Mouse (Mus musculus): ENCODE data around the gene Prkcd. TPM values are rescaled to one million over a fixed set of nuclear protein-coding genes. Genes with fewer than 3 reads are reported as not detected.

Prkcd gene
- polyA plus RNA-seq, 1 experiment = 23.6 TPM

- Histone ChIP-seq H3K27me3 (ENCODE audit: control insufficient read depth, insufficient read depth, insufficient read length) (no peaks in the 10 kb centered on the region), H3K36me3 (ENCODE audit: control insufficient read depth, insufficient read depth) (no peaks in the 10 kb centered on the region), H3K4me2 (ENCODE audit: low read depth) (no peak overlapping the region), H3K4me3 (no peak overlapping the region), H3K79me2 (ENCODE audit: control insufficient read depth, insufficient read depth) (no peaks in the 10 kb centered on the region), H3ac (ENCODE audit: control insufficient read depth, insufficient read length) (no peak overlapping the region)
- TF ChIP-seq TCF3 (IDR thresholded peaks at IDR 0.05; ENCODE audit: insufficient read length, low read depth) (no peak), E2F4 (IDR thresholded peaks at IDR 0.05; ENCODE audit: insufficient read depth) (no peak), MYOD1 (IDR thresholded peaks at IDR 0.05; ENCODE audit: control insufficient read depth in 1 of 3, insufficient read length in 2 of 3, low read depth in 2 of 3) (no peak), MYOG (IDR thresholded peaks at IDR 0.05; ENCODE audit: control insufficient read depth in 1 of 3, insufficient read depth in 1 of 3, insufficient read length in 2 of 3, low read depth in 2 of 3) (no peak), SRF (IDR thresholded peaks at IDR 0.05; ENCODE audit: control insufficient read depth, insufficient read length, low read depth) (no peak), USF1 (IDR thresholded peaks at IDR 0.05; ENCODE audit: low read depth) (no peak), POLR2AphosphoS2 (IDR thresholded peaks at IDR 0.05; ENCODE audit: insufficient read length, low read depth) (no peak), POLR2A (IDR thresholded peaks at IDR 0.05; ENCODE audit: insufficient read length, low read depth) (no peak), TCF12 (IDR thresholded peaks at IDR 0.05; ENCODE audit: insufficient read depth, poor library complexity, severe bottlenecking) (no peak), MAX (IDR thresholded peaks at IDR 0.05; ENCODE audit: low read depth) (no peak), REST (IDR thresholded peaks at IDR 0.05; ENCODE audit: insufficient read depth, insufficient read length) (no peak), CEBPB (IDR thresholded peaks at IDR 0.05; ENCODE audit: insufficient read depth, poor library complexity, severe bottlenecking) (no peak)
Observed at GRCm38 (mm10) chr14:30590918-30591317, 35.1 kb downstream of the Prkcd start.

GRCm38 (mm10) chr14:30590041-30590645 lies 35.9 kb downstream of the Prkcd start:
- Histone ChIP-seq H3K27me3 (ENCODE audit: control insufficient read depth, insufficient read depth, insufficient read length) (no peaks in the 10 kb centered on the region), H3K4me2 (ENCODE audit: low read depth) (no peak overlapping the region), H3K36me3 (ENCODE audit: control insufficient read depth, insufficient read depth) (no peaks in the 10 kb centered on the region), H3ac (ENCODE audit: control insufficient read depth, insufficient read length) (no peak overlapping the region), H3K79me2 (ENCODE audit: control insufficient read depth, insufficient read depth) (no peaks in the 10 kb centered on the region), H3K4me3 (no peak overlapping the region)
- TF ChIP-seq MYOG (IDR thresholded peaks at IDR 0.05; ENCODE audit: control insufficient read depth in 1 of 3, insufficient read depth in 1 of 3, insufficient read length in 2 of 3, low read depth in 2 of 3) (no peak), USF1 (IDR thresholded peaks at IDR 0.05; ENCODE audit: low read depth) (no peak), SRF (IDR thresholded peaks at IDR 0.05; ENCODE audit: control insufficient read depth, insufficient read length, low read depth) (no peak), REST (IDR thresholded peaks at IDR 0.05; ENCODE audit: insufficient read depth, insufficient read length) (no peak), POLR2A (IDR thresholded peaks at IDR 0.05; ENCODE audit: insufficient read length, low read depth) (no peak), E2F4 (IDR thresholded peaks at IDR 0.05; ENCODE audit: insufficient read depth) (no peak), POLR2AphosphoS2 (IDR thresholded peaks at IDR 0.05; ENCODE audit: insufficient read length, low read depth) (no peak), MAX (IDR thresholded peaks at IDR 0.05; ENCODE audit: low read depth) (no peak), TCF12 (IDR thresholded peaks at IDR 0.05; ENCODE audit: insufficient read depth, poor library complexity, severe bottlenecking) (no peak), CEBPB (IDR thresholded peaks at IDR 0.05; ENCODE audit: insufficient read depth, poor library complexity, severe bottlenecking) (no peak), MYOD1 (IDR thresholded peaks at IDR 0.05; ENCODE audit: control insufficient read depth in 1 of 3, insufficient read length in 2 of 3, low read depth in 2 of 3) (no peak), TCF3 (IDR thresholded peaks at IDR 0.05; ENCODE audit: insufficient read length, low read depth) (no peak)

GRCm38 (mm10) chr14:30586780-30587461 lies 39.1 kb downstream of the Prkcd start:
- H3ac ChIP-seq (ENCODE audit: control insufficient read depth, insufficient read length) = no peak overlapping the region
- no peak overlapping the region for H3K4me3 ChIP-seq
- no peaks in the 10 kb centered on the region for H3K27me3 ChIP-seq (ENCODE audit: control insufficient read depth, insufficient read depth, insufficient read length)
- no peaks in the 10 kb centered on the region for H3K36me3 ChIP-seq (ENCODE audit: control insufficient read depth, insufficient read depth)
- H3K79me2 ChIP-seq (ENCODE audit: control insufficient read depth, insufficient read depth) = no peaks in the 10 kb centered on the region
- TF ChIP-seq E2F4 (IDR thresholded peaks at IDR 0.05; ENCODE audit: insufficient read depth) (no peak), TCF3 (IDR thresholded peaks at IDR 0.05; ENCODE audit: insufficient read length, low read depth) (no peak), TCF12 (IDR thresholded peaks at IDR 0.05; ENCODE audit: insufficient read depth, poor library complexity, severe bottlenecking) (no peak), MYOD1 (IDR thresholded peaks at IDR 0.05; ENCODE audit: control insufficient read depth in 1 of 3, insufficient read length in 2 of 3, low read depth in 2 of 3) (no peak), POLR2A (IDR thresholded peaks at IDR 0.05; ENCODE audit: insufficient read length, low read depth) (no peak), USF1 (IDR thresholded peaks at IDR 0.05; ENCODE audit: low read depth) (no peak), SRF (IDR thresholded peaks at IDR 0.05; ENCODE audit: control insufficient read depth, insufficient read length, low read depth) (no peak), POLR2AphosphoS2 (IDR thresholded peaks at IDR 0.05; ENCODE audit: insufficient read length, low read depth) (no peak), MYOG (IDR thresholded peaks at IDR 0.05; ENCODE audit: control insufficient read depth in 1 of 3, insufficient read depth in 1 of 3, insufficient read length in 2 of 3, low read depth in 2 of 3) (no peak), REST (IDR thresholded peaks at IDR 0.05; ENCODE audit: insufficient read depth, insufficient read length) (no peak)
- no peak overlapping the region for H3K4me2 ChIP-seq (ENCODE audit: low read depth)

DNA sequence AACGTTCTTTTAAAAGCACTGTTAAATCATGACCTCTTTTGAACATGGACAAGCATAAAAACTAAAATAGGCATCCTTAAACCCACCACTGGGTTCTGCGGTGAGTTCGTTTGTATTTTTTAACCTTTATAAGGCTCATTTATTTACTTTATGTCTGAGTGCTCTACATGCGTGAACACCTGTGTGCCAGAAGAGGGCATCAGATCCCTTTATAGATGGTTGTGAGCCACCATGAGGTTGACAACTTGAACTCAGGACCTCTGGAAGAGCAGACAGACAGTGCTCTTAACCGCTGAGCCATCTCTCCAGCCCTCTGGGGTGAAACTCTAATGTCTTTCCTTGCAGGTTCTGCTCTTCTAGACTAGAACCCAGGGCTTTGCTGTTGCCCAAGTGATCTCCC lies 40.7 kb downstream of the Prkcd start:
- no peak overlapping the region for H3K4me3 ChIP-seq
- H3K27me3 ChIP-seq (ENCODE audit: control insufficient read depth, insufficient read depth, insufficient read length) = no peaks in the 10 kb centered on the region
- TF ChIP-seq TCF3 (IDR thresholded peaks at IDR 0.05; ENCODE audit: insufficient read length, low read depth) = no peak
- no peak for TF ChIP-seq POLR2A (IDR thresholded peaks at IDR 0.05; ENCODE audit: insufficient read length, low read depth)
- no peak for TF ChIP-seq MYOG (IDR thresholded peaks at IDR 0.05; ENCODE audit: control insufficient read depth in 1 of 3, insufficient read depth in 1 of 3, insufficient read length in 2 of 3, low read depth in 2 of 3)
- TF ChIP-seq TCF12 (IDR thresholded peaks at IDR 0.05; ENCODE audit: insufficient read depth, poor library complexity, severe bottlenecking) = no peak
- TF ChIP-seq MYOD1 (IDR thresholded peaks at IDR 0.05; ENCODE audit: control insufficient read depth in 1 of 3, insufficient read length in 2 of 3, low read depth in 2 of 3) = no peak
- no peak overlapping the region for H3ac ChIP-seq (ENCODE audit: control insufficient read depth, insufficient read length)
- no peaks in the 10 kb centered on the region for H3K36me3 ChIP-seq (ENCODE audit: control insufficient read depth, insufficient read depth)
- no peaks in the 10 kb centered on the region for H3K79me2 ChIP-seq (ENCODE audit: control insufficient read depth, insufficient read depth)
- no peak overlapping the region for H3K4me2 ChIP-seq (ENCODE audit: low read depth)

All from myocyte (in vitro differentiated cells).